Mouse (Mus musculus) stomach, embryonic 14.5 days (tissue): ENCODE data around the gene Ankrd22. TPM values are rescaled to one million over a fixed set of nuclear protein-coding genes. Genes with fewer than 3 reads are reported as not detected.

Source experiments
- ATAC-seq: fragments of 200-750 bp; cut with Nextera tagmentation; 2 replicates; pipeline ENCODE4 v1.8.0; 2017; ENCODE audit warnings: low read depth, moderate TSS enrichment; ENCODE audit not compliant: insufficient number of reproducible peaks, insufficient read depth, low FRiP score
- H3K27ac ChIP-seq: fragments of 300-500 bp; sonication (generic); 2 replicates; pipeline ENCODE4 v1.5.1; 2014; ENCODE audit warnings: mild to moderate bottlenecking, low read length, moderate library complexity, mixed read lengths
- H3K27me3 ChIP-seq: fragments of 300-500 bp; sonication (generic); 2 replicates; pipeline ENCODE4 v1.6.1; 2014; ENCODE audit warnings: low read length, control low read depth, mixed read lengths; ENCODE audit not compliant: control insufficient read depth, insufficient read depth
- H3K36me3 ChIP-seq: fragments of 300-500 bp; sonication (generic); 2 replicates; pipeline ENCODE4 v1.6.1; 2014; ENCODE audit warnings: mild to moderate bottlenecking, control low read depth, low read length, moderate library complexity, mixed read lengths; ENCODE audit not compliant: control insufficient read depth, insufficient read depth
- H3K4me1 ChIP-seq: fragments of 300-500 bp; sonication (generic); 2 replicates; pipeline ENCODE4 v1.6.1; 2014; ENCODE audit warnings: low read length, control low read depth, mixed read lengths; ENCODE audit not compliant: control insufficient read depth, insufficient read depth
- H3K4me2 ChIP-seq: fragments of 300-500 bp; sonication (generic); replicated peaks from 2 replicates; pipeline ENCODE4 v1.6.1; 2014; ENCODE audit warnings: low read depth, low read length, control low read depth
- H3K4me3 ChIP-seq: fragments of 300-500 bp; sonication (generic); 2 replicates; pipeline ENCODE4 v1.5.1; 2014; ENCODE audit warnings: low read depth, low read length, control low read depth
- H3K9ac ChIP-seq: fragments of 300-500 bp; sonication (generic); replicated peaks from 2 replicates; pipeline ENCODE4 v1.6.1; 2014; ENCODE audit warnings: low read depth, mild to moderate bottlenecking, control low read depth, low read length, moderate library complexity, mixed read lengths
- H3K9me3 ChIP-seq: fragments of 300-500 bp; sonication (generic); 2 replicates; pipeline ENCODE4 v1.6.1; 2016; ENCODE audit warnings: low read depth, low read length, control low read depth; ENCODE audit not compliant: control insufficient read depth
- WGBS: fragments of 180-500 bp; shearing (Covaris S2); extraction: QIAGEN DNeasy Blood & Tissue Kit; methylation state at CpG from one replicate; pipeline ENCODE4 v1.1.7; 2014; 5-methylcytosine and 5-hydroxymethylcytosine counted together
- polyA plus RNA-seq: library from polyadenylated mRNA; unstranded; fragments of >200 nt; fragmentation: Nextera tagmentation; extraction: Ambion mirVana; gene quantifications from 2 replicates; pipeline ENCODE4 v1.2.1, GENCODE M21; 2014

Gene Ankrd22
- polyA plus RNA-seq, 1 experiment from 2014 or later, result 3.5 TPM

GRCm38 (mm10) chr19:34139431-34140046 is 26.3 kb downstream of the Ankrd22 start:
- no peaks in the 10 kb centered on the region for H3K9me3 ChIP-seq
- no peak overlapping the region for H3K9ac ChIP-seq
- H3K4me2 ChIP-seq, result no peak overlapping the region
- no peak overlapping the region for H3K27ac ChIP-seq
- WGBS, result 80% methylated on average over 3 of the region's 3 CpGs
- no peaks in the 10 kb centered on the region for H3K4me1 ChIP-seq
- no peaks in the 10 kb centered on the region for H3K36me3 ChIP-seq
- ATAC-seq, result no peak
- H3K27me3 ChIP-seq, result no peaks in the 10 kb centered on the region
- no peak overlapping the region for H3K4me3 ChIP-seq

- Histone ChIP-seq H3K4me2 (no peak overlapping the region), H3K36me3 (no peaks in the 10 kb centered on the region), H3K9ac (no peak overlapping the region), H3K4me1 (no peaks in the 10 kb centered on the region), H3K27me3 (no peaks in the 10 kb centered on the region), H3K27ac (no peak overlapping the region), H3K4me3 (no peak overlapping the region), H3K9me3 (no peaks in the 10 kb centered on the region)
- no peak for ATAC-seq
- WGBS, result 88% methylated on average over 6 of the region's 6 CpGs
These were observed 27.0 kb downstream of the Ankrd22 start for GRCm38 (mm10) chr19:34138720-34139430.

- no peak overlapping the region for H3K27ac ChIP-seq
- no peaks in the 10 kb centered on the region for H3K27me3 ChIP-seq
- H3K9me3 ChIP-seq, result no peaks in the 10 kb centered on the region
- 65% methylated on average over 3 of the region's 3 CpGs for WGBS
- H3K36me3 ChIP-seq, result no peaks in the 10 kb centered on the region
- no peak overlapping the region for H3K4me2 ChIP-seq
- H3K4me3 ChIP-seq, result no peak overlapping the region
- no peak overlapping the region for H3K9ac ChIP-seq
- no peak for ATAC-seq
- no peaks in the 10 kb centered on the region for H3K4me1 ChIP-seq
These were observed 45.6 kb downstream of the Ankrd22 start for GRCm38 (mm10) chr19:34120107-34120731.

- ATAC-seq, result no peak
- Histone ChIP-seq H3K4me2 (no peak overlapping the region), H3K9me3 (no peaks in the 10 kb centered on the region), H3K4me3 (no peak overlapping the region), H3K4me1 (no peaks in the 10 kb centered on the region), H3K27ac (no peak overlapping the region), H3K36me3 (no peaks in the 10 kb centered on the region), H3K27me3 (no peaks in the 10 kb centered on the region), H3K9ac (no peak overlapping the region)
- WGBS, result 55% methylated on average over 4 of the region's 4 CpGs
These were observed 46.2 kb downstream of the Ankrd22 start for GRCm38 (mm10) chr19:34119653-34120052.

- H3K4me2 ChIP-seq, result no peak overlapping the region
- no peaks in the 10 kb centered on the region for H3K4me1 ChIP-seq
- ATAC-seq, result no peak
- H3K27ac ChIP-seq, result no peak overlapping the region
- no peak overlapping the region for H3K9ac ChIP-seq
- H3K4me3 ChIP-seq, result no peak overlapping the region
- no peaks in the 10 kb centered on the region for H3K36me3 ChIP-seq
- no peaks in the 10 kb centered on the region for H3K9me3 ChIP-seq
- no peaks in the 10 kb centered on the region for H3K27me3 ChIP-seq
- 83% methylated on average over 1 of the region's 1 CpGs for WGBS
These were observed 46.8 kb downstream of the Ankrd22 start for GRCm38 (mm10) chr19:34119102-34119501.

- Histone ChIP-seq H3K4me1 (no peaks in the 10 kb centered on the region), H3K4me3 (no peak overlapping the region), H3K4me2 (no peak overlapping the region), H3K9me3 (no peaks in the 10 kb centered on the region), H3K27ac (no peak overlapping the region), H3K27me3 (no peaks in the 10 kb centered on the region), H3K36me3 (no peaks in the 10 kb centered on the region), H3K9ac (no peak overlapping the region)
- WGBS, result 86% methylated on average over 3 of the region's 3 CpGs
- ATAC-seq, result no peak
These were observed 61.0 kb downstream of the Ankrd22 start for GRCm38 (mm10) chr19:34104841-34105240.

- WGBS, result 83% methylated on average over 7 of the region's 7 CpGs
- ATAC-seq, result no peak
- H3K9me3 ChIP-seq, result no peaks in the 10 kb centered on the region
- no peak overlapping the region for H3K4me3 ChIP-seq
- H3K9ac ChIP-seq, result no peak overlapping the region
- no peak overlapping the region for H3K4me2 ChIP-seq
- no peaks in the 10 kb centered on the region for H3K27me3 ChIP-seq
- no peaks in the 10 kb centered on the region for H3K36me3 ChIP-seq
- no peak overlapping the region for H3K27ac ChIP-seq
- no peaks in the 10 kb centered on the region for H3K4me1 ChIP-seq
These were observed 64.0 kb downstream of the Ankrd22 start for GRCm38 (mm10) chr19:34101888-34102287.

- Histone ChIP-seq H3K27me3 (no peaks in the 10 kb centered on the region), H3K4me2 (no peak within 1 kb of the TSS), H3K9ac (no peak within 1 kb of the TSS), H3K9me3 (no peaks in the 10 kb centered on the region), H3K4me1 (no peaks in the 10 kb centered on the region), H3K36me3 (no peaks in the 10 kb centered on the region), H3K4me3 (no peak within 1 kb of the TSS), H3K27ac (no peak within 1 kb of the TSS)
- WGBS, result 83% methylated on average over 4 of the region's 4 CpGs
- no peak for ATAC-seq
These were observed 65.2 kb downstream of the Ankrd22 start, which contains the start of gene Lipm for GRCm38 (mm10) chr19:34100633-34101032. TSS of gene Lipm (plus strand) at chr19:34100933.
